Mouse (Mus musculus) adrenal gland, adult (tissue): Measurements from ENCODE around the gene Shank2.

Experiments
- DNase-seq, 2 experiments: peaks; one replicate each; pipeline ENCODE4 v3.0.0; 2022 to 2023; ENCODE audit warnings: low spot score in 1 of 2; ENCODE audit not compliant: inconsistent age in 2 of 2

The Shank2 gene

DNA sequence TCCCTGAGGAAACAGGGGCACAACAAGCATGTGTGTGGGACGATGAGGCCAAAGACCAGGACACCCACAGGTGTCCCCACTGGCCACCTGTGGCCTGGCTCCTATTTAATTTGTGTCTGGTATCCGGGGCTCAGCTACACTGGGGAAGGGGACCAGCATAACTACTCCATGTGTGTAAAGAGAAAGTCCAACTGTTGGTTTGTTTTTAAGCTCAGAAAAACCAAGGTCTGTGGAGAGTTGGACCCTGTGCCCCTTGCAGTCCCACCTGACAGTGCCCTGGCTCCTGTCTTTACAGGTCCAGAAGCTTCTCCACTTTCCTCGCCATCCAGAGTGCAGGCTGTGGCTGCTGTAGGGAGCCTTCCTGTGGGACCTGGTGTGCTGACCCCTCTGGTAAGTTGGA lies at the start of gene Shank2:
Gene Shank2 (plus strand): TSS at position 301 of the 400 bp plus-strand sequence.
- DNase-seq, result no peak

DNA sequence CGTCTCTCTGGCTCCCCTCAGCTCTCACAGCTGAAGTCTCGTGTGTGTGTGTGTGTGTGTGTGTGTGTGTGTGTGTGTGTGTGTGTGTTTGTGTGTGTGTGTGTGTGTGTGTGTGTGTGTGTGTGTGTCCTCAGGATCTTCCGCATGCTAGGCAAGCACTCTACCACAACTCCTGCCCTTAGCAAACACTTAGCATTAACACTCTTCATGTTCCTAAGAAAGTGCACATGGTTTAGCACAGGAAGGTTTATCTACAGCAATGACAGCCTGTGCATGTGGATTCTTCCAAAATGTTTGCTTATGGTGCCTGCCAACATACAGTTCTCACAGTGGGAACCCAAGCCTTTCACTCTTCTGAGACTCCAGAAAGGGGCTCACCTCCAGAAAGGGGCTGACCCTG lies 49.6 kb upstream of the Shank2 start:
- no peak for DNase-seq

GRCm38 (mm10) chr7:143956575-143957295 lies 45.0 kb upstream of the Shank2 start:
- DNase-seq, result no peak

- DNase-seq, result no peak
Measured at GRCm38 (mm10) chr7:143958030-143958565, 43.6 kb upstream of the Shank2 start.

GRCm38 (mm10) chr7:143963813-143964212 lies 37.9 kb upstream of the Shank2 start:
- DNase-seq, result no peak

- DNase-seq, result no peak
Measured at GRCm38 (mm10) chr7:143966621-143967020, 35.1 kb upstream of the Shank2 start.

GRCm38 (mm10) chr7:143977491-143977830 lies 24.3 kb upstream of the Shank2 start:
- no peak for DNase-seq

- DNase-seq, result peak; percentile 41 to 67
Measured at GRCm38 (mm10) chr7:143977831-143978682, 23.7 kb upstream of the Shank2 start.

DNA sequence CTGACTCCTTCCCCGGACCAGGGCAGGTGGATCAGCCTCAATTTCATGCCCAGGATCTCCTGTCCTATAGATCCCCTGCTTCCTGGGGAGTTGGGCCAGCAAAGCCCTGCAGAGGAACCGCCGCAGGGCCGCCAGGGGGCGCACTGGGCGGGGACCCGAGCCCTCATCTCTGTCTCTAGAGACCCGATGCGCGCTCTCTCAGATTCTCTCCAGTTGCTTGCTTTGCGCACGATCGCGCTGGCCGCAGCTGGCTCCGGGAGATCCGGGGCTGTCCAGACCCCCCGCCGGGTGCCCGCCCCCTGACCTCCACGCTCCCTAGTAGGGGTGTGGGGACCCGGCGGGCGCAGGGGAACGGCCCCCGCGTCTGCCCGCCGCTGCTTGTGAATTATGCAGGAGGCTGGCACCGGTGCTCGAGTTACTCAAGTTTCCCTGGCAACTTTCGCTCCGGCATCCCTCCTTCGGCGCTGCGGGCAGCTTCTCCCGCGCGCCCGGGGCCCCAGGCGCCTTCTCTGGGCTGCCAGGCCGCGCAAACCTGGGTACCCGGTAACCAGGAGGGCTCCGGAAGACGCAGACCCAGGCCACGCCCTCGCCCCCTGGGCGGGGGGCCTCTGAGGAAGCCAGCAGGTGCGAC lies 22.9 kb upstream of the Shank2 start:
- peak; percentile 81 to 91 for DNase-seq

GRCm38 (mm10) chr7:143979986-143980385 lies 21.7 kb upstream of the Shank2 start:
- DNase-seq, result no peak

- DNase-seq, result no peak
Measured at GRCm38 (mm10) chr7:143986281-143986680, 15.4 kb upstream of the Shank2 start.

DNA sequence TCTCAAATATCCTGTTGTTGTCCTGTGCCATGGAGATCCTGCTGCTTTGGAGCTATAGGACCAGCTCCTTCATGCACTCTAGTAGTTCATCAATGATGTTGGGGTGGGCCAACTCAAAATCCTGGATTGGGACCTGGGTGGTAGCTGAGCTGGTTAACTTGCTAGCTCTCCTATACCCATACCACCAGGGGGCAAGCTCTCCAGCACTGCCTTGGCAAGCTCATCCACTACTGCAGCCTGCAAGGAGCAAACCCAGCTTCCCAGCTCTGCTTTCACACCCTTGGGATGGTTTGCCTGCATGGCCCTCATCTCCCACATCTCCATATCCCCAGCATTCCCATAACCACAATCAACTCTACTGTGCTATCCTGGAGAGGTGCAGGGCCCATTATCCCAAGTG lies 10.6 kb upstream of the Shank2 start:
- peak in 1 of 2 experiments; percentile 59 for DNase-seq

DNA sequence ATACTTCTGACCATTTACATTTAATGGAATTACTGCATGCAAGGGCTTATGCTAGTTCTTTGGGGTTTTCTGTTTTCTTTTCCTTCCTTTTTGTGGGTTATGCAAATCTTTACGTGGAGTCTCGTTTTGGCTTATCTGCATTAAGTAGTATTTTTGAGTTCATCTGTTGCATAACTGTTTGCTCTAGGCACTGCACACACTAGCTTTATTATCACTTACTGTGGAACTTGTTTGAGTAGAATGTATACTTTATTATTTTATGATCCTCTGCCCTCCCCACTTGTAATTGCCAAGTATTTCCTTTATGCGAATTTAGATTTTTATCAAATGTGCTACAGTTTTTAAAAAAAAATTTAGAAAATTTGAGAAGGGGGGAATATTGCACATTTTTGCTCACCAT lies 2.7 kb upstream of the Shank2 start:
- DNase-seq, result no peak

DNA sequence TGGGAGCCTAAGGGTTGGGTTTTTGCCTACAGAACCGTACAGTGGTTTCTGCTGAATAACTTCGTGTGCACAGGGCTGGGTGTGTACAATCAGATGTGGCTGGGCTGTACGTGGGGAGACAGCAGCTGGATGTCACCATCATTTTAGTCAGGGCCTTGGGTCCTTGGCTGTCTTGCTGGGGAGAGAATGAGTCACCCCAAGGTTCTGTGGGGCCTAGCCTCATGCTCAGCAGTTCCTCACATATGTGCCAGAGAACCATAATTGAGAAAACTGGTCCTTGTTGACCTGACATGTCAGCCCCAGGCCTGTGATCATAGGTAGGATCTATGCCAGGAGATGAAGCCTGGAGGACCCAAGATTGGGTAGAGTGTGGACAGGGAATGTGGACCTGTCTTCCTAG lies 1.7 kb downstream of the Shank2 start:
- peak in 1 of 2 experiments; percentile 78 for DNase-seq

DNA sequence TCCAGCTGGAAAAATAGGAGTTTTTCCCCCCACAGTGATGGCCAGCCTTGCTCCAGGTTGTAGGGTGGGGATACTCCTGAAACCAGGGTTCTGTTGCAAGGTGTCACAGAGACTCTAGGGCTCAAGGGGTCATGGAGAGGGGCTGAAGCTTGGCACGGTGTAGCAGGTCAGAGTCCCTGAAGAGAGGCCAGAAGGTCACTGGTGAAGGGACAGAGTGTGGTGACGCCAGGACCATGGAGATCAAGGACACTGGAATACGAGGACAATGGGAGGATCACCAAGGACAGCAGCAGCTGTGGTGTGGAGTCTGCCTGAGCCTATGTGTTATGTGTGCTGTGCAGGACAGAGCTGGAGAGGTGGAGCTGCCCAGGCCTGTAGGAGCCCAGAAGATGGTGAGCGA lies 6.4 kb downstream of the Shank2 start:
- DNase-seq, result peak; percentile 56 to 74

DNA sequence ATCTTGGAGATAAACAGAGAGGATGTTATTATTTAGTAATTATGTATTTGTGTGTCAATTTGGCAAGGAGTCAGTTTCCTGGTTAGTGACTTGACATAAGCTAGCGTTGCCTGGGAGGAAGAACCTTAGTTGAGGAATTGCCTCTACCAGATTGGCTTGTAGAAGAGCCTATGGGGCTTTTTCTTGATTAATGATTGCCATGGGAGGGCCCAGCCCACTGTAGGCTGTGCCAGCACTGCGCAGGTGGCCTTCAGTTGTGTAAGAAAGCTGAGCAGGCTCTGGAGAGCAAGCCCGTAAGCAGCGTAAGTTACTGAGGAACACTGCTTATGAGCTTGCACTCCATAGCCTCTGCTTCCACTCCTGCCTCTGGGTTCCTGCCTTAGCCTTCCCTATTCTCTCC lies 7.3 kb downstream of the Shank2 start:
- peak; percentile 47 to 81 for DNase-seq

DNA sequence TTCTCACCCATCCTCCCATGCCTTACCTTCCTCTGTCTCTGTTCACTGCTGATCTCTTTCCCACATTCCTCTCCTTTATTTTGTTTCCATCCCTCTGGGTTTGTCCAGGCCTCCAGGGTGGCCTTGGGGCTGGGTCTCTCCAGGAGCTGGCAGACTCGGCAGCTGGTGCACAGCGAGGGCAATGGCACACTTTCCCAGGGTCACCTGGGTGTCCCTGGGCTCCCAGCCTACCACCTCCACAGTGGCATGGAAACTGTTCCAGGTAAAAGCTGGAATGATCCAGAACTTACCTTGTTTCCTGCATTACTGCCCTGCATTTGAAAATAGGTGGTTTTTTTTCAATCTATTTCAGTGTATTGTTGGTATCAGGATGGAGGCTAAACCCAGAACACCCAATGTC lies 12.8 kb downstream of the Shank2 start:
- DNase-seq, result peak; percentile 40 to 66

- DNase-seq, result no peak
Measured at GRCm38 (mm10) chr7:144021801-144022200, 20.1 kb downstream of the Shank2 start.

GRCm38 (mm10) chr7:144022682-144023081 lies 21.0 kb downstream of the Shank2 start:
- no peak for DNase-seq

DNA sequence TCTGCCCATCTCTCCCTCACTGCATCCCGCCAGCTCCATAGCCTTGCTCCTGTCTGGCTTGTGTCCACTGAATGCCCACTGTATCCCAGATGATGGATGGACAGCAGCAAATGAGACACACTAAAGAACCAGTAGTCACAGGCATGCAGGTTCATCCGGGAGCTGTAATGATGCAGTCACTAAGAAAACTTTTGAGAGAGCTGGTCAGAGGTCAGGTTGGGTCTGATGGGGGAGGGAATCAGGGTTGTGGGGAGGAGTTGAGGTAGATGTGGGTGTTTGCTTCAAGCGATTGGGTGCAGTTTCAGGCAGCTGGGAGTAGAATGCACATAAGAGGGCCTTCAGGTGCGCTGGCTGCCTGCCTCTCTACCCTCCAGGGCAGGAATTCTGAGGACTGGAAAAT lies 21.8 kb downstream of the Shank2 start:
- DNase-seq, result no peak

- DNase-seq, result peak in 1 of 2 experiments; percentile 59
Measured at GRCm38 (mm10) chr7:144026024-144026752, 24.5 kb downstream of the Shank2 start.
